Mouse (Mus musculus) mouse trophoblast stem cell (cell line): ENCODE results near the gene Ahnak2.

Source experiments
- in situ Hi-C, 2 experiments: fragments of 300-500 bp; cut with MseI, MboI; formaldehyde crosslinking; loops; 2 replicates in 1 of 2; 3 replicates in 1 of 2; pipeline ENCODE4 v1.15.1; 2025

Gene Ahnak2

GRCm38 (mm10) chr12:112801864-112802846 lies at the start of gene Ahnak2:
Ahnak2 (minus strand) TSS chr12:112802657.
- in situ Hi-C loops = loop anchor here in 1 of 2 experiments (5.0 kb wide), 1 partner anchor 35 kb away; no protein-coding TSS in a partner anchor

- in situ Hi-C loops = no loop called here
Measured at GRCm38 (mm10) chr12:112851116-112851515, 48.7 kb upstream of the Ahnak2 start.

GRCm38 (mm10) chr12:112850344-112850743 lies 47.9 kb upstream of the Ahnak2 start:
- in situ Hi-C loops = no loop called here

- in situ Hi-C loops = no loop called here
Measured at GRCm38 (mm10) chr12:112849235-112850022, 47.0 kb upstream of the Ahnak2 start.

- in situ Hi-C loops = no loop called here
Measured at GRCm38 (mm10) chr12:112847880-112848279, 45.4 kb upstream of the Ahnak2 start.

GRCm38 (mm10) chr12:112843803-112844202 lies 41.3 kb upstream of the Ahnak2 start:
- in situ Hi-C loops = loop anchor here in 1 of 2 experiments (5.0 kb wide), 1 partner anchor 97 kb away; no protein-coding TSS in a partner anchor

- in situ Hi-C loops = loop anchor here in 1 of 2 experiments (5.0 kb wide), 1 partner anchor 95 kb away; no protein-coding TSS in a partner anchor
Measured at GRCm38 (mm10) chr12:112842128-112842527, 39.7 kb upstream of the Ahnak2 start.

- in situ Hi-C loops = loop anchor here in 1 of 2 experiments (5.0 kb wide), 1 partner anchor 94 kb away; no protein-coding TSS in a partner anchor
Measured at GRCm38 (mm10) chr12:112841338-112841892, 39.0 kb upstream of the Ahnak2 start.

GRCm38 (mm10) chr12:112840209-112841086 lies 38.0 kb upstream of the Ahnak2 start:
- in situ Hi-C loops = loop anchor here in 1 of 2 experiments (5.0 kb wide), 1 partner anchor 93 kb away; no protein-coding TSS in a partner anchor

GRCm38 (mm10) chr12:112835046-112835445 lies 32.6 kb upstream of the Ahnak2 start:
- in situ Hi-C loops = loop anchor here (5.0 to 10.0 kb wide), 2 partner anchors 33 to 90 kb away; partner anchors contain the start of gene Ahnak2 (in 1 of the 2)

- in situ Hi-C loops = loop anchor here in 1 of 2 experiments (10.0 kb wide), 1 partner anchor 89 kb away; no protein-coding TSS in a partner anchor
Measured at GRCm38 (mm10) chr12:112833527-112833926, 31.1 kb upstream of the Ahnak2 start.

GRCm38 (mm10) chr12:112832411-112832810 lies 30.0 kb upstream of the Ahnak2 start:
- in situ Hi-C loops = loop anchor here in 1 of 2 experiments (10.0 kb wide), 1 partner anchor 88 kb away; no protein-coding TSS in a partner anchor

- in situ Hi-C loops = loop anchor here in 1 of 2 experiments (10.0 kb wide), 1 partner anchor 86 kb away; no protein-coding TSS in a partner anchor
Measured at GRCm38 (mm10) chr12:112830570-112830969, 28.1 kb upstream of the Ahnak2 start.

GRCm38 (mm10) chr12:112830141-112830540 lies 27.7 kb upstream of the Ahnak2 start:
- in situ Hi-C loops = loop anchor here in 1 of 2 experiments (10.0 kb wide), 1 partner anchor 85 kb away; no protein-coding TSS in a partner anchor

- in situ Hi-C loops = no loop called here
Measured at GRCm38 (mm10) chr12:112829244-112829864, 26.9 kb upstream of the Ahnak2 start, which contains the start of gene Cdca4. Cdca4 (minus strand) TSS chr12:112829423.

GRCm38 (mm10) chr12:112828501-112829243 lies 26.2 kb upstream of the Ahnak2 start:
- in situ Hi-C loops = no loop called here

GRCm38 (mm10) chr12:112825901-112826300 lies 23.4 kb upstream of the Ahnak2 start:
- in situ Hi-C loops = no loop called here

- in situ Hi-C loops = no loop called here
Measured at GRCm38 (mm10) chr12:112823221-112823620, 20.8 kb upstream of the Ahnak2 start.

GRCm38 (mm10) chr12:112822676-112823075 lies 20.2 kb upstream of the Ahnak2 start:
- in situ Hi-C loops = no loop called here
